Mouse (Mus musculus) erythroblast, adult 5-6 weeks (primary cell): Measurements from ENCODE around the gene Aff4. TPM values are rescaled to one million over a fixed set of nuclear protein-coding genes. Genes with fewer than 3 reads are reported as not detected.
"Not testable (repeated sequence)": the region's sequence is repeated elsewhere in the genome, so short reads cannot be mapped to it uniquely, and the experiment has no call there.

Source experiments
- ATAC-seq: replicated peaks from 2 replicates; pipeline ENCODE4 v1.8.0; 2016; ENCODE audit warnings: moderate number of reproducible peaks, mild to moderate bottlenecking, moderate TSS enrichment, inconsistent platforms; ENCODE audit not compliant: poor library complexity, low FRiP score, severe bottlenecking
- total RNA-seq, 2 experiments: library from RNA; stranded (forward) in 1 of 2; stranded (reverse) in 1 of 2; fragments of 150-400 nt in 1 of 2; fragments of 200-764, 138-1000 nt in 1 of 2; gene quantifications; 2 replicates each; pipeline versions ENCODE4 v1.2.3 to v1.2.4; 2015 to 2017; ENCODE audit warnings: low replicate concordance in 2 of 2

Gene Aff4
- total RNA-seq (2015; ENCODE audit: low replicate concordance): 32.2 and 50.3 TPM in 2 replicates
- 12.0 and 25.4 TPM in 2 replicates for total RNA-seq (2017; ENCODE audit: low replicate concordance)

DNA sequence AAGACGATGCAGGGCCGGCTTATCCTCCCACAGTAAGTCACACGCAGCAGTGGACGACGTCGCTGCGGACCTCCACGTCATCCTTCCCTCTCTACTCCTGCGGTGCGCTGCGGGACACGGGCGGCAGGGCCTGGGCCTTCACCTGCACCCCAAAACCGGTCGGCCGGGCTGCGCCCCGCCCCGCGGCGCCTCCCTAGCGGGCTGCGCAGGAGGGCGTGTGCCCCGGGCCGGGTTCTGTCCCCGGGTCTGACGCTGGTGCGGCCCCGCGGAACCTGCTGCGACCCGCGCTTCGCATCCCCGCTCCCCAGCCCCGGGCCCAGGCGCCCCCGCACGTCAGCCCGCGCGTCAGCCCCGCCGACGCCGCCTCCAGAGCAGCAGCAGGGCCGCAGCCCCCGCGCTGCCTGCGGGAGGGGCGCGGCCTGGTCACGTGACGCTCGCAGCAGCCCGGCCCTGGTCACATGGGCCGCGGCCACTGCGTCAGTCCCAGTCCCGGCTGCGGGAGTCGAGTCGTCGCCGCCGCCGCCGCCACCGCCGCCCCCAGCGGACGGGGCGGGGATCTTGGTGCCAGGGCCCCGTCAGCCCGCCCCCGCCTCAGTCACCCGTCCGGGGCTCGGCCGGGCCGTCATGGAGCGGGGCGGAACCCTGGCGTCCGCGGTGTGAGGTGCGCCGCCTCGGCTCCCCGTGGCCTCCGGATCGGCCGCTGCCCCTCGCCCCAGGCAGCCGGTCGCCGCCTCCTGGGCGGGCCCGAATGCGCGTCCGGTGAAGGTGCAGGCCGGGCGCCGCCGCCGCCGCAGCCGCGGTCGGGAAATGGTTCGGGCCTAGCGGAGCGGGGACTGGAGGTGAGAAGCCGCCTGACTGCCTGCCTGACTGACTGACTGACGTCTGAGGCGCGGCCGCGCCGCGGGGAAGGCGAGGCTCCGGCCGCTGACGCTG lies at the start of gene Aff4:
Gene Aff4, plus strand, starts transcription at position 543 of the 933 bp plus-strand sequence.
- peak; percentile 92 for ATAC-seq

DNA sequence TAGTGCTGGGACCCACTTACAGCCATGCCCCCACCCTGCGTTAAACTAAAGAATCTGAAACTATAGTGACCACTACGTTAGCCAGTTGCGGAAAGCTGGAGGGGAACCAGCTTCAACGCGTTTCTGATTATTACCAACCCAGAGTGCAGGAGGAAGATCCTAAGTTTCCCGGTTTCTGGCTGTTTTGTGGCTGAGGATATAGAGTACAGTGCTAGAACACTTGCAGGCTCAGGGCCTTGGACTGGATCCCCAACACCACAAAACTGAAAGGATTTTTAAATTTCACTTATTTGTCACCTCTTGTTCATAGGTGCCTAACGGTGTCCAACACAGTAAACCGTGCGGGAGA lies 49.5 kb upstream of the Aff4 start:
- no peak for ATAC-seq

DNA sequence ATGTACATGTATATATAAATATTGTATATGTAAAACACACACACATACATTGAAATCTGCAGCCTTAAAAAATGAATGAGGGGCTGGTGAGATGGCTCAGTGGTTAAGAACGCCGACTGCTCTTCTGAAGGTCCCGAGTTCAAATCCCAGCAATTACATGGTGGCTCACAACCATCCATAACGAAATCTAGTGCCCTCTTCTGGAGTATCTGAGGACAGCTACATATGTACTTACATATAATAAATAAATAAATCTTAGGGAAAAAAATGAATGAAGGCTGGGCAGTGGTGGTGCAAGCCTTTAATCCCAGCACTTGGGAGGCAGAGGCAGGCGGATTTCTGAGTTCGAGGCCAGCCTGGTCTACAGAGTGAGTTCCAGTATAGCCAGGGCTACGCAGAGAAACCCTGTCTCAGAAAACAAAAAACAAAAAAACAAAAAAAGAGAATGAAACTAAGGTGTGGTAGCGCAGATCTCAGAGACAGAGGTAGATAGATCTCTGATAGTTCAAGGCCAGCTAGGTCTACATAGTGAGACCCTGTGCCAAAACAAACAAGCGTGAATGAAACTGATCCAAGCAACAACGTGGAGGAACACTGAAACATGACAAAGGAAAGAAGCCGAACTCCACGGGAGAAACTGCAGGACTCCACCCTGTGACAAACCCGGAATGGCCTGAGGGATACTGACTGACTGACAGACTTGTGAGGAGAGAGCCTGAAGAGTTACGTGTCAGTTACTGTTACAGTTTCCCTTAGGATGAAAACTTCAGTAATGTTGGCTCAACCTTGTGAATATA lies 46.4 kb upstream of the Aff4 start:
- ATAC-seq: no peak

DNA sequence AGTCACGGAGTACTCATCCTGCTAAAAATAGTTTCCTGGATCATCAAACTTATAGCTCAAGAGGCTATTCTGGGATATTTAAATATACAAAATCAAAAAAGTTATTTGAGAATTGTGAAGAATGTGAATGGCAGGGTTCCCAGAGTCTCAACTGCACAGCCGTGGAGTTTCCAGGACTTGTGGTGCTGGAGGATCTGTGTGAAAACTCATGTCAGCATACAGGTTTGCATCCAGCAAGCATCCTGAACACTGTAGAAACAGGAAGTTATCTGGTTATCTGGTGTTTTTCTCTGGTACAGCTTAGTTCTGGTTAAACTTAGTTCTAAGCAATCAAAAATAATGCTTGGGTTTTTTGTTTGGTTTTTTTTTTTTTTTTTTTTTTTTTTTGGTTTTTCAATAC lies 43.7 kb upstream of the Aff4 start:
- ATAC-seq: no peak

DNA sequence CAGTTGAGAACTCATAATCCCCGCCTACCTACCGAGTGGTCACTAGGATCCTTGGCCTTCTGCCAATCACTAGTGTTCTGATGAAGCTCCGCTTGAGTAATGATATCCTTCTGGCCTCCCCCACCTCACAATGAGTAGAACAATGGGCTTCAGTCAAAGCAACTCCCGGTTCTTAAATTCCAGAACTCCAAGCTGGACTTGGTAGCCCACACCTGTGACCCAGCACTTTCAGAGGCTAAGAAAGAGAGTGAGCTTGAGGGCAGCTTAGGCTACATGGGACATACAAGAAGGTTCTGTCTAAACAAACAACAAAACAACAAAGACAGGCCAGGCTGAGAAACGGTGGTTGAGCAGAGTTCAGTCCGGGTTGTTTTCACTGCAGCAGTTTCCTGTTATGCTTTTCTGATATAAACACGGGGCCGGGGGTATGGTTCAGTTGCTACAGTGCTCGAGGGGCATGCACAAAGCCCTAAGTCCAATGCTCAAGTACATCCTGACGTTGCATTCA lies 43.0 kb upstream of the Aff4 start:
- ATAC-seq: no peak

DNA sequence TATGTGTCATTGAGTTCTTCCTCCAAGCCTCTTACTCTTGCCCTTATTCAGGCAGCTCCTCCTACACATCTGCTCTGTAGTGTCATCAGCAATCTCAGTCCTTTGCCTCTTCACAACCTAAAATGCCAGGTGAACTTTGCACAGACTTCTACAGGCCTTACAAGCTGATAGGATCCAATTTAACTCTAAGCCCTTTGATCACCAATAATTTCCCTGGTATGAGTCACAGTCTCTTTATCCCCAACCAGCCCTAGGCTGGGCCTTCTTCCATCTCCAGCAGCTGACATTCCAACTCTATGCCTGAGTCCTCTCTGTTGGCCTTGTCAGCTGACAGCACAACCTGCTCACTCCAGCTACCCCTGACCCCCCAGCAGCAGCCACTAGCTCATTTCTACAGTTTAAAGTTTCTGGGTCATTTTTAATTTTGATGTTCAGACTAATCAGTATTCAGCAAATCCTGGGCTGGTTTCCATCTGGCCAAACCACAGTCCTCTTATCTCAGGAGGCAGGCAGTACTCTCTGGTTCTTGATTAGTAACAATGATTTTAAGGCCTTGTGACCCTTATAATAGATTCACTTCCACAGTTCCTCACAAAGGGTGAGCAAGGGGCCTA lies 42.3 kb upstream of the Aff4 start:
- ATAC-seq: no peak

DNA sequence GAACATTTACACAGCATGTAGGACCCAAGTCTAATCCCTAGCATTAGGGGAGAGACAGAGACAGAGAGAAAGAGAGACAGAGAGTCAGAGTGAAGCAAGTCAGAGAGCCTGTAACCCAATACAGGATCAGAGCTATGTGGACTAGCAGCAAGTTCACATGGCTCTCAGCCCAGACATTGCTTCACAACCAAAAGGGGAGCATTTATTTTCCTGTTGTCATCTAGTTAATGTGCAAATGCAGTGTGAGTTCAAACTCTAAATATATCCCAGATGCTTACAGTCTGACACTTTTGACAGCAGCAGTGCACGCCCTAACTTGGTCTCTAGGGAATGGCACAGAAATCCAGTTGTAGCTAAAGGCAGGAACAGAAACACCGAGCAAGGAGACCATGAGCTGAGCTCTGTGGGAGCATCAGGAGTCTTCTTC lies 41.7 kb upstream of the Aff4 start:
- ATAC-seq: no peak

DNA sequence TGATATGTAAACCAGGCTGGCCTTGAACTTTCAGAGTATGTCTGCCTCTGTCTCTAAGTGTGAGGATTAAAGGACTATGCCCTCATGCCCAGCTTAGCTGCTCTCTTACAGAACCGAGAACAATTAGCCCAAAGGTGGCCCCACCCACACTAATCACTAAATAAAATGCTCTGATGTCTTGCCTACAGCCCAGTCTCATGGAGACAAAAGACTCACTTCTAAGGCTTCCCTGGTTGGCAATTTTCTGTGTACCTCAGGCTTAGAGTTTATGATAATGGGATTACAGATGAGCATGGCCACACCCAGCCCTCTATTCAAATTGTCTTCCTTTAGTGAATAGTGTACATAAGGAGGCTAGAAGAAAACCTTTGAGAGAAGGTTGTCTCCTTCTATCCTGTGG lies 39.2 kb upstream of the Aff4 start:
- ATAC-seq: no peak

DNA sequence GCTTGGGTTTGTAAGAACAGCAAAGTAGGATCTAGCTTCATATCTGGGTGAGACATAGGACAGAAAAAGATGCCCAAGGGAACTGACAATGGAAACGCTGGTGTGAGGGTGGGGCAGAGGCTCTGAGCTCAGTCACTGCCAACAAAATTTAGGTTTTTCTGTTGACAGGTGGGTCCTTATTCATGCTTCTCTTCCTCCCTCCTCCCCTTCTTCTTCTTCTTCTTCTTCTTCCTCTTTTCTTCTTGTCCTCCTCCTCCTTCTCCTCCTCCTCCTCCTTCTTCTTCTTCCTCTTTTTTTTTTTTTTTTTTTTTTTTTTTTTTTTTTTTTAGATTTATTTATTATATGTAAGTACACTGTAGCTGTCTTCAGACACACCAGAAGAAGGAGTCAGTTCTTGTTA lies 37.8 kb upstream of the Aff4 start:
- ATAC-seq: not testable (repeated sequence)

DNA sequence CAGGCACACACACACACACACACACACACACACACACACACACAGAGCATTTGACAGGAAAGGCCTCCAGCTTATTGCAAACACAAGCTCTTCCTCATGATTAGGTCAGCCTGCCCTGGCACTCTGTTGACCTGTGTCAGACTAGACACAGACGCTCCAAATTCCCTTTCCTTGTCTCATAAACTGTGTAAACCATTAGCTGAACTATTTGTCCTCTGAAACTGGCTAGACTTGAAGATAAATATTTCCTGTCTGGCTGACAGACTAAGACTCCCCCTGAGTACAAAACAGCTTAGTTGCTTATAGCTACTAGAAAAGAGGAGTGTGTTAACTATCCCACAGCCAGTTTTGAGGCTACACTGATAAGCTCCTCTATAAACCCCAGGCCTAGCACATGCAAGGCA lies 35.9 kb upstream of the Aff4 start:
- ATAC-seq: no peak

DNA sequence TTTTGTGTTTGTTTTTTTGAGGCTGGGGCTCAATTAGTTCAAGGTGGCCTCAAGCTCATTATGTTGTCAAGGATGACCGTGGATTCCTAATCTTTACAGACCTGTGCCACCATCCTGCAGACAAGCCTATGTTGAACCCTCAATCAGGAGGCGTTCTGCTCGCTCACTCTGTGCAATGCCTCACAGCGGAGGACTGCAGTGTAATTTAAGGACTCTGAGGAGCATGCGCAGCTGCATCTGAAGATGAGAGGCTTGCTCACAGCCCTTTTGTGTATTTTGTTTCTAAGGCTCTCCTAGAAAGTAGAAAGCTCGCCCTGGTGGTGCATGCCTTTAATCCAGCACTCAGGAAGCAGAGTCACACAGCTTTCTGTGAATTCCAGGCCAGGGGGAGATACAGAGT lies 33.6 kb upstream of the Aff4 start:
- ATAC-seq: no peak

DNA sequence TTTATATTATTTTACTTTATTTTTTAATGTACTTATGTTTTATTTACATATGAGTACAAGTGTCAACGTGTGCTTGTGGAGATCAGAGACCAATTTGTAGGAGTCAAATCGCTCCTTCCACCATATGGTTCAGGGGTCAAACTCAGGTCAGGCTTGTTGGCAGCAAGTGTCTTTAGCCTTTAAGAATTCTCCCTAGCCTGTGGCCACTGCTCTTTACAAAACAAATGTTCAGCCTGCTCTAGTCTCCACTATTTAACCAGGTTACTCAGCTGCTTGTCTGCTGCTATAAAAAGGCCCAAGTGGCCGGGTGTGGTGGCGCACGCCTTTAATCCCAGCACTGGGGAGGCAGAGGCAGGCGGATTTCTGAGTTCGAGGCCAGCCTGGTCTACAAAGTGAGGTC lies 32.6 kb upstream of the Aff4 start:
- ATAC-seq: no peak

DNA sequence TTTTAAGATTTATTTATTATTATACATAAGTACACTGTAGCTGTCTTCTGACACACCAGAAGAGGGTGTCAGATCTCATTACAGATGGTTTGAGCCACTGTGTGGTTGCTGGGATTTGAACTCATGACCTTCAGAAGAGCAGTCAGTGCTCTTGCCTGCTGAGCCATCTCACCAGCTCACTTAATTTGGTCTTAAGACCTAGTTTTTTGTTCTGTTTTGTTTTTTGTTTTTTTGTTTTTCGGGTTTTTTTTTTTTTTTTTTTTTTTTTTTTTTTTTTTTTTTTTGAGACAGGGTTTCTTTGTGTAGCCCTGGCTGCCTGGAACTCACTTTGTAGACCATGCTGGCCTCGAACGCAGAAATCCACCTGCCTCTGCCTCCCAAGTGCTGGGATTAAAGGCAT lies 32.1 kb upstream of the Aff4 start:
- ATAC-seq: not testable (repeated sequence)

DNA sequence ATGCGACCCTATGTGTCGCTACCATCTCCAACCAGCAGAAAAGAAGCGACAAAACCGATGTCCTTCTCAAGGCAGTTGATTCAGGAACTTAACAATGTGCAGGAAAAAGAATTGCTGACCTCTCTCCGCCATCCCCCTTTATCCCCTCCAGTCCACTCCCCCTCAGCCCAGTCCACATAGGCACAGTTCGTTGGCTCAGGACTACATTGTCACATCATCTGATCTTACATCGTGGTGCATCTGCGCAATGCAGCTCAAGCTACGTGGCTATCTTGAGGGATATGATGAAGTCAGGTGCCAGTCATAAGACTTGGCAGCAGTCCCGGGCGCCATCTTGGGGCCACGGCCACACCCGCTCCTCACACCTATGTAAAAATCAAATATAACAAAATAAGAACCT lies 30.8 kb upstream of the Aff4 start:
- not testable (repeated sequence) for ATAC-seq

DNA sequence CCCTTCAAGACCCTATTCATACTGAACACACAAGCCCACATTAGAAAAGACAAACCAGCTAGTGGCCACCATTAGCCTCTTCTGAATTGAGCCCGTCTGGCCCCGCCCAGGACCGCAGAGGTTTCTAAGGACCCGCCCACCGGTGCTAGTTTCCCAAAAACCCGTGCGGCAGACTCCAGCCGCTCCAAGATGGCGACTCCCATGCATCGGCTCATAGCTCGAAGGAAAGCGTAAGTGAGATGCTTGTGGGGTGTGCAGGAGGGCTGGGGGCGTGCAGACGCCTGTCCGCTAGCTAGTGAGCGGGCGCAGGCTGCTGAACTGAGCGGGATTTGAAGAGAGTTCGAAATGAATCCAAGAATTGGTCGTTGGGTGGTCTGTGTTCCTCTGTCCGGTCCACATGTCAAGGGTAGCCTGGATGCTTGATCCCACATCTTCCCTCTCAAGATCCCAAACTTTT lies 26.1 kb upstream of the Aff4 start, which contains the start of gene Zcchc10:
Gene Zcchc10, plus strand, starts transcription at position 168 of the 457 bp plus-strand sequence.
- ATAC-seq: peak; percentile 99

DNA sequence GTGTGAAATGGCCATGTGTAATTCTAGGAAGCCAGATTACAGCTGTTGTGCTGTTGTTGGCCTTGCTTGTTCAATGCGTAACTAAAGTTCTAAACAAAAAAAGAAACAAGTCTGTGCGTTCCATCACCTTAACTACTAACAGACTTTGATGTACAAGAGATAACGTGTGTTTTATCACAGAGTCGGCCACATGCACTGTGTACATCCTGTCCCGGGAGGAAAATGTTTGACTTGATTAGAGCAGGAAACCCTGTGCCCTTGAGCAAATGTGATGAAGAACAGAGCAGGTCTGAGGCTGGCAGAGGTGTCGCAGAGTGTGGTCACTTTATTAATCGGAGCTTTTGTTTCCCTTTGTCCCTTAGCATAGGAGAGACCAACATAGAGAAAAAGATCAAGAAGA lies 20.3 kb upstream of the Aff4 start:
- no peak for ATAC-seq

DNA sequence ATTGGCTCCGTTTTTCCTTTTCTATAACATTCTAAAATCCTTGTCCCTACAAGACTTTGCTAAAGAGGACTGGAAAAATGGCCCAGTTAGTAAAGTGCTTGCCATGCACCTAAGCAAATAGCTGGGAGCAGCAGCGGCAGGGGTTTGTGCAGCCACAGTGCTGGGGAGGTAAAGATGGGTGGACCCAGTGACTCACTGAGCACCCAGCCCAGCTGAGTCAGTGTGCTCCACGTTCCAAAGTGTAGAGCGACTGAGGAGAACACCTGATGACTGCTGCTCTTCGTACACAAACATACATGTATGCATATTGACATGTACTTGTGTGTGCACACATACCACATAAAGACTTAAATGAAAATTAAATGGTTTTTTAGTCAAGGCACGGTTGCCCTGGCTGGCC lies 19.5 kb upstream of the Aff4 start:
- ATAC-seq: no peak

DNA sequence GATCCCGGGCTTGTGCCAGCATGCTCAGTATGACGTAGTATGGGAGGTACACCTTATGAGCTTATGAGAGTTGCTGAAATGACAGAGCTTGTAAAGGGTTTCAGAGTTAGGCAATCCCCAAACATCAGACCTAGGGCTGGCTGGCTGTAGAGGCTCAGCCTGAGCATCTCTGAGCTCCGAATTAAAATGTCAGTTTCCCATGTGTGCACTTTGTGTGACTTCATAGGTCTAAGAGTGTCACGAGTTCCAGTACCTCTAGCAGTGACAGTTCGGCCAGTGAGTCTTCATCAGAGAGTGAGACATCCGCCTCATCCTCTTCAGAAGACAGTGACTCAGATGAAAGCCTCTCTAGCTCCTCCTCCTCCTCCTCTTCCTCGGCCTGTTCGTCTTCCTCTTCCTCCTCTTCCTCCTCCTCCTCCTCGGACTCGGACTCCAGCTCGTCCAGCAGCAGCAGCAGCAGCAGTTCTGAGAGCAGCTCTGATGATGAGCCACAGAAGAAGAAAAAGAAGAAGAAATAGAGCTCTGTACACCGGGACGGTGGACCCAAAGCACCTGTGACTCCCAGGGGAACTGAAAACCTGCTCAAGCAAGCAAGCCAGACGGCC lies 18.5 kb upstream of the Aff4 start:
- no peak for ATAC-seq

DNA sequence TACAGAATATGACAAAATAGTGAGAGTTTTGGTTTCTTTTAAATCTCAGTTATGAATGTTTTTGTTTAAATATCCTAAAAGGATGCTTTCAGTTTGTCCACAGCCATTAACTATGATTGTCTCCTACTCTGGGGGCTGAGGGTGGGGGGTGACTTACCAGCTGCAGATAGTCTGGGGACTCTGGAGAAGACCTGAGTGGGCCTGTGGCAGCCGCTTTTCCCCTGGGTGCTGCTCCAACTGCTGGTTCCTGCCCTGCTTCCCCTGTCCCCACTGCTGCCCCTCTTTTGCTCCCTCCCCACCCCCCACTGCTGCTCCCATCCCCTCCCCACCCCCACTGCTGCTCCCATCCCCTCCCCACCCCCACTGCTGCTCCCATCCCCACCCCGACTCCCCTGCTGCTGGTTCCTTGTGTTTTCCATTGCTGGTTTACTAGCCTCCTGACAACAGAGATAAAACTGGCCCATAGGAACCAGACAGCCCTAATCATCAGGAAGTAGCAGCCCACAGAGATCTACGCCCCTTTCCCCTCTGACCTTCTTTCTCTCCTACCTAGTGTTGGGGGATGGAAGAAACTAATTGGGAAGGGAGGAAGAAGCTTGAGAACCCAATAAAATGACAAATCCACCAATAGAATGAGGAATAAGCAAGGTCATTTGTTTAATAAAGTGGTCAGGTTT lies 15.0 kb upstream of the Aff4 start:
- ATAC-seq: no peak
